Mouse (Mus musculus) heart, adult 2 months (tissue): ENCODE results near the gene Gnai2.

Experiments
- CTCF ChIP-seq: fragments of 200-600 bp; IDR thresholded peaks from 2 replicates; pipeline ENCODE4 v1.8.1; 2022; ENCODE audit warnings: antibody characterized with exemption, mild to moderate bottlenecking, moderate library complexity
- POLR2A ChIP-seq: fragments of 200-500 bp; IDR thresholded peaks from 2 replicates; pipeline ENCODE4 v1.6.1; 2011; ENCODE audit warnings: mild to moderate bottlenecking, low read depth, low read length, control low read depth; ENCODE audit not compliant: insufficient read depth

DNA sequence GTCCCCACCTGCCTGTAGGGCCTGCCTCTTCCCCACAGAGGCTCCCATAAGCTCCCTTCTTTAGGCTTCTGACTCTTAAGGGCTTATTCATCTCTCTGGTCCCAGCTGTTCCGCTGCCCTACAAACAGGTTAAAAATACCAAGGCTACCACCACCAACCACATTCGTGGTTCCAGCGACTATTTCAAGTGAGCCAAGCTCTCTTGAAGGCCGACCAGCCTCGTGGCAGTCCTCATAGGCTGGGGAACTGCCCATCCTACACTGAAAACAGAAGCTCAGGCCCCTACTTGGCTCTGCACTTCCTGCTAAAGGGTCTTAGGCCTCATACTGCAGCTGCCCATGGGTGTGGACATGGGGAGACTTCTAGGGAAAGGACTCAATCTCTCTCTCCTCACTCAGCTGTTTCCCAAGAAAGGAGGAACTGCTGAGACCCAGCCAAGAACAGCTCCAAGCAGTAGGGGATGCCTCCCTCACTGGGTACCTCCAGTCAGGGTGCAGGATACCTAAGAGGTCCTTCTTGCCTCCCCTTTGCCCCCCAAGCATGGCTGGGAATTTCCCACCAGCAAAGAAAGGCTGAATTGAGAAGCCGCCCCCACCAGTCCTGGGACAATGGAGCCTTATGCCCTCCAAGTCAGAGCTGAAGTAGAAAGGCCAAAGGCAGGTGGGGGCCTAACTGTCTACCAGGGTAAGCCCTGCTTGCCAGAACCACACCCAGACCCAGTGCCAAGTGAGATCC, 23.5 kb downstream of the Gnai2 start:
- TF ChIP-seq CTCF (no peak), POLR2A (no peak)
